Mouse (Mus musculus) kidney, adult 18-20 months (tissue): ENCODE results near the gene Lcn4.

Source experiments
- DNase-seq: peaks from one replicate; pipeline ENCODE4 v3.0.0; 2021

The Lcn4 gene

GRCm38 (mm10) chr2:26634629-26635488 lies 36.2 kb downstream of the Lcn4 start:
- DNase-seq, result no peak

- DNase-seq, result no peak
These were observed 37.0 kb downstream of the Lcn4 start for GRCm38 (mm10) chr2:26633953-26634530.

GRCm38 (mm10) chr2:26632541-26633395 lies 38.3 kb downstream of the Lcn4 start:
- DNase-seq, result no peak

GRCm38 (mm10) chr2:26628792-26629437 lies 42.2 kb downstream of the Lcn4 start:
- DNase-seq, result no peak

GRCm38 (mm10) chr2:26627921-26628739 lies 43.0 kb downstream of the Lcn4 start, which contains the start of gene Fam69b:
Gene Fam69b (plus strand): TSS chr2:26628457.
- peak; percentile 67 for DNase-seq

GRCm38 (mm10) chr2:26626081-26626480 lies 45.0 kb downstream of the Lcn4 start:
- no peak for DNase-seq

- no peak for DNase-seq
These were observed 45.7 kb downstream of the Lcn4 start for GRCm38 (mm10) chr2:26625419-26625818.

- DNase-seq, result no peak
These were observed 48.1 kb downstream of the Lcn4 start for GRCm38 (mm10) chr2:26622984-26623383.

- no peak for DNase-seq
These were observed 49.8 kb downstream of the Lcn4 start for GRCm38 (mm10) chr2:26621246-26621645.

GRCm38 (mm10) chr2:26617928-26618327 lies 53.2 kb downstream of the Lcn4 start:
- DNase-seq, result no peak
